Mouse (Mus musculus): ENCODE measurements at regions not wholly inside any gene's neighbourhood (a gene's known extent, or its start where the extent isn't known, plus 50 kb on each side); places are given as distances from the start of the nearest gene placed in this dataset.
"Not testable (repeated sequence)": the region's sequence is repeated elsewhere in the genome, so short reads cannot be mapped to it uniquely, and the experiment has no call there.

DNA sequence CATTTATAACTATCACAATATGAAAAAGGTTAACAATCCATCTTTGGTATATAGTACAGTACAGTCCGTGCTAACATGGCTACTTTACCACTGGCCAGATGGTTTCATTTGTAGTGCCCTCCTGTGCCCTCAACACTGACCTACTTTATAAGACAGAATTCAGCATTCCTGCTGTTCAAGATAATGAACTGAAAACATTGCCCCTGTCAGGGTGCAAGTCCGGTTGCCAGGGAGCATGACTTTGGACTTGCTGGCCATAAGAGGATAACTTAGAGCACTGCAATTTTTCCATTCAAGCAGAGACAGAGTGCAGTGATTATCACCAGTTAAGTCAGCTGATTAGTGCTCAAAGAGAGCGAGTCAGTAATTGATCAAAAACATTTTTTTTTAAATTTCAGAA lies 169.3 kb downstream of the Impad1 start:
- H3K4me3 ChIP-seq = no peak overlapping the region
- H3K36me3 ChIP-seq = no peaks in the 10 kb centered on the region
- no peak for ATAC-seq (ENCODE audit: borderline replicate concordance, extremely low read depth, low FRiP score, low TSS enrichment)
- H3K9ac ChIP-seq = no peak overlapping the region
- H3K4me2 ChIP-seq = no peak overlapping the region
- H3K27ac ChIP-seq = no peak overlapping the region
- H3K27me3 ChIP-seq = no peaks in the 10 kb centered on the region
- no peaks in the 10 kb centered on the region for H3K4me1 ChIP-seq
- no peaks in the 10 kb centered on the region for H3K9me3 ChIP-seq
- WGBS = 68% methylated on average over 3 of the region's 3 CpGs

DNA sequence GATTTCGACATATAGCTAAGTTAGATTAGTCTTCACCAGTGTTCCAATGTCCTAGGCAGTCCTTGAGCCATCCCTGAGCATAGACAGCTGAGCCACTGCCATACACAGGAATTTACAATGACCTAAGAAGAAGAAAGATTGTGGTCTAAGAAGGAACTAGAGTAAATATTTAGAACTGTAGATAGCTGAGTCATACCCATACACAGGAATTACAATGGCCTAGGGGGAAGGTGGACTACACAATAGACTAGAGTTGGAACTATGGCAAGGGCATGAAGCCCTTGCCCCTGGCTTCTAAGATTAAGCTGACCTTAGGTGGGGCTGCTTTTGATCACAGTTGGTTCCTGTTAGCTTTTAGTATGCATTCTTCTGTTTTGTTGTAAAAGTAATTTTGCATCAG lies 173.0 kb downstream of the Impad1 start:
- H3K4me3 ChIP-seq; ATAC-seq (ENCODE audit: borderline replicate concordance, extremely low read depth, low FRiP score, low TSS enrichment); H3K9me3 ChIP-seq; H3K9ac ChIP-seq; H3K27me3 ChIP-seq; H3K27ac ChIP-seq; H3K4me1 ChIP-seq; H3K4me2 ChIP-seq; H3K36me3 ChIP-seq: not testable (repeated sequence)
- WGBS = 61% methylated on average over 1 of the region's 1 CpGs

DNA sequence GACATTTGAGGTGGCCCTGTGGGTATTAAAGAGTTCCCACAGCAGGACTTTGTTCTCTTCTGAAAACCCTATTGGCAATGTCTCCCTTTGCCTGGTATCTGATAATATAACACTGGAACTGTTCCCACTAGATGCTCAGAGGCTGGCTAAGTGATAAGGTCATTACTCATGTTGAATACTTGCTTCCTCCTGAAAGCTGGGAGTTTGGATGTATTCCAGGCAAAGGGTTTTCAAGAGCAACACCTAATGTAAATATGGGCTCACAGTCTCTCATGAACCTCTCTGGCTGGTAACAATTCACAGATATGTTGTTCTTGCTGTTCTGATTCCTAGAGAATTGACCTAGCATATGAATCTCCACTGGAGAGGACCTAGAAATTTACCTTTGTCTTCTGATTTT lies 178.6 kb downstream of the Impad1 start:
- Histone ChIP-seq H3K9ac (no peak overlapping the region), H3K27ac (no peak overlapping the region), H3K4me2 (no peak overlapping the region), H3K4me1 (peaks cover 7% of the 10 kb centered on the region; the same call in 1 of the 2 replicates), H3K4me3 (no peak overlapping the region), H3K27me3 (no peaks in the 10 kb centered on the region), H3K36me3 (no peaks in the 10 kb centered on the region), H3K9me3 (no peaks in the 10 kb centered on the region)
- no peak for ATAC-seq (ENCODE audit: borderline replicate concordance, extremely low read depth, low FRiP score, low TSS enrichment)

All from lung, embryonic 15.5 days (tissue).